Mouse (Mus musculus) stomach, embryonic 16.5 days (tissue): Measurements from ENCODE around the gene Dbx1. TPM values are rescaled to one million over a fixed set of nuclear protein-coding genes. Genes with fewer than 3 reads are reported as not detected.

Source experiments
- ATAC-seq: fragments of 200-750 bp; cut with Nextera tagmentation; 2 replicates; pipeline ENCODE4 v1.8.0; 2017; ENCODE audit warnings: moderate number of reproducible peaks, moderate TSS enrichment; ENCODE audit not compliant: insufficient read depth, low FRiP score
- H3K27ac ChIP-seq: fragments of 300-500 bp; sonication (generic); 2 replicates; pipeline ENCODE4 v1.5.1; 2014; ENCODE audit warnings: low read length
- H3K27me3 ChIP-seq: fragments of 300-500 bp; sonication (generic); 2 replicates; pipeline ENCODE4 v1.6.1; 2014; ENCODE audit warnings: low read length, control low read depth, mixed read lengths; ENCODE audit not compliant: control insufficient read depth, insufficient read depth
- H3K36me3 ChIP-seq: fragments of 300-500 bp; sonication (generic); 2 replicates; pipeline ENCODE4 v1.6.1; 2014; ENCODE audit warnings: low read length; ENCODE audit not compliant: control insufficient read depth, insufficient read depth
- H3K4me1 ChIP-seq: fragments of 300-500 bp; sonication (generic); 2 replicates; pipeline ENCODE4 v1.6.1; 2014; ENCODE audit warnings: low read length, control low read depth, mixed read lengths; ENCODE audit not compliant: control insufficient read depth, insufficient read depth
- H3K4me2 ChIP-seq: fragments of 300-500 bp; sonication (generic); 2 replicates; pipeline ENCODE4 v1.6.1; 2014; ENCODE audit warnings: low read depth, low read length, mixed read lengths
- H3K4me3 ChIP-seq: fragments of 300-500 bp; sonication (generic); replicated peaks from 2 replicates; pipeline ENCODE4 v1.5.1; 2014; ENCODE audit warnings: mild to moderate bottlenecking, low read length
- H3K9ac ChIP-seq: fragments of 300-500 bp; sonication (generic); 2 replicates; pipeline ENCODE4 v1.6.1; 2014; ENCODE audit warnings: low read length
- H3K9me3 ChIP-seq: fragments of 300-500 bp; sonication (generic); replicated peaks from 2 replicates; pipeline ENCODE4 v1.6.1; 2016; ENCODE audit warnings: low read length, control low read depth; ENCODE audit not compliant: control insufficient read depth
- WGBS: fragments of 180-500 bp; shearing (Covaris S2); extraction: QIAGEN DNeasy Blood & Tissue Kit; methylation state at CpG from one replicate; pipeline ENCODE4 v1.1.7; 2014; 5-methylcytosine and 5-hydroxymethylcytosine counted together
- polyA plus RNA-seq: library from polyadenylated mRNA; unstranded; fragments of >200 nt; fragmentation: Nextera tagmentation; extraction: Ambion mirVana; gene quantifications from 2 replicates; pipeline ENCODE4 v1.2.1, GENCODE M21; 2015

Dbx1 gene
- polyA plus RNA-seq, 1 experiment from 2014 or later, result 0.28 TPM

DNA sequence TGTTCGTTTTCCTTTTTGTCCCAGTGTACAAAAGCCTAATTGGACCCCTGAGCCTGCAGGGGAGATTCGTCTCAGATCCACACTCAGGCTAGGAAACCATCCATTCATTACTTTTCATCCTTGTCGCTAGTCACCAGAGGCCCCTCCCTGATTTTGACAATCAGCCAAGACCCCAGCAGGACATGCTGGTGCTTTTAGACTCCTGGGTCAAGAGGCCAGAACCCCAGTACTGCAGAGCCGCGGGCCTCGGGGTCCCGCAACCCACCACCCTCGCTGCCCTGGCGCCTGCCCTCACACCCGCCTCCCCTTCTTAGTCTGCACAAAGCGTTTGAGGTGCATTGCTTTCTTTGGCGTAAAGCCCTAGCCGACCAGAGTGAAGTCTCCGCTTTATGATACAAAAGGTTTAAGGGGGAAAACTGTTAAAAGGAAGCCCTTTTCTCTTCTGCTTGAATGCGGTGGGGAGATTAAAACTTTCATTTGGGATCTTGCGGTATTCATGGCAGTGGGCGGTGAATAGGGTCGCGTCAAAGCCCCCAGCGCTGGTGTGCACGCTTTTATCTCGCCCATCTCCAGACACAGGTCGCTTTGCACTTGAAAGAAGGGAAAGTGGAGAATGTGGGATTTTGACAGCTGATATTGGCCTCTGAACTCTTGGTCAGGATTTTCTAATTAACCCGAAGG is 25.3 kb upstream of the Dbx1 start:
- peaks cover 20% of the 10 kb centered on the region for H3K27me3 ChIP-seq
- peak overlapping the region; percentile 22 for H3K4me2 ChIP-seq
- 5% methylated on average over 24 of the region's 24 CpGs for WGBS
- H3K9ac ChIP-seq, result no peak overlapping the region
- ATAC-seq, result no peak; the same call in 1 of the 2 replicates
- no peak overlapping the region for H3K4me3 ChIP-seq
- no peaks in the 10 kb centered on the region for H3K36me3 ChIP-seq
- no peak overlapping the region for H3K27ac ChIP-seq
- H3K4me1 ChIP-seq, result peaks cover 3% of the 10 kb centered on the region; the same call in 1 of the 2 replicates
- no peaks in the 10 kb centered on the region for H3K9me3 ChIP-seq

DNA sequence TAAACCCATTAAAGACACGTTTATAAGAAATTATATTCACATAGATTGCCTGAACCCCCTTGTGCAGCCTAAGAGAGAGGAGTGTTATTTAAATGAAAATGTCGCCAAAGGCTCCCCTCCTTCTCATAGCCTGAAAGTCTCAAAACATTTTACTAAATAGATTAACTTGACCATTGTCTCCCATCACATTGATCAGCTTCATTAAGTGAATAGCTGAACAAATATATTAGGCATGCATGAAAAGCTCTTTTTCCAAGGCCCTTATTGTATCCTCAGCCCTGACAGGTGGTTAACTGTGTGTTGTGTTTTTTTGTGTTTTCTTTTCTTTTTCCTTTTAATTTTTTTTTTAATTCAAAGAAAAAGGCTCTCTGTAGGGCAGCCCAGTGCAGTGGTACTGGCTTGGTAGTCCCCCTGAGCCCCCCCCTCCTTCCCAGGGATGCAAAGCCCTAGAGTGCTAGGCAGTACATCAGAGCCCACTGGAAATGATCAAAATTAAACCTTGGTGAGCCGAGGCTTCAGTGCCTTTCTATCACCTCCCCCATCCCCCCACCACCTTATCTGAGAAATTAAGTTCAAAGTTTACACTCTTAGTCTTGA is 4.2 kb upstream of the Dbx1 start:
- Histone ChIP-seq H3K9me3 (no peaks in the 10 kb centered on the region), H3K27ac (no peak overlapping the region), H3K4me3 (no peak overlapping the region), H3K4me2 (no peak overlapping the region), H3K9ac (no peak overlapping the region), H3K36me3 (no peaks in the 10 kb centered on the region), H3K4me1 (0 out of 2 replicates have a peak, but pooled peaks cover 2% of the 10 kb centered on the region), H3K27me3 (peaks cover 52% of the 10 kb centered on the region)
- no peak for ATAC-seq
- 35% methylated on average over 3 of the region's 3 CpGs for WGBS

DNA sequence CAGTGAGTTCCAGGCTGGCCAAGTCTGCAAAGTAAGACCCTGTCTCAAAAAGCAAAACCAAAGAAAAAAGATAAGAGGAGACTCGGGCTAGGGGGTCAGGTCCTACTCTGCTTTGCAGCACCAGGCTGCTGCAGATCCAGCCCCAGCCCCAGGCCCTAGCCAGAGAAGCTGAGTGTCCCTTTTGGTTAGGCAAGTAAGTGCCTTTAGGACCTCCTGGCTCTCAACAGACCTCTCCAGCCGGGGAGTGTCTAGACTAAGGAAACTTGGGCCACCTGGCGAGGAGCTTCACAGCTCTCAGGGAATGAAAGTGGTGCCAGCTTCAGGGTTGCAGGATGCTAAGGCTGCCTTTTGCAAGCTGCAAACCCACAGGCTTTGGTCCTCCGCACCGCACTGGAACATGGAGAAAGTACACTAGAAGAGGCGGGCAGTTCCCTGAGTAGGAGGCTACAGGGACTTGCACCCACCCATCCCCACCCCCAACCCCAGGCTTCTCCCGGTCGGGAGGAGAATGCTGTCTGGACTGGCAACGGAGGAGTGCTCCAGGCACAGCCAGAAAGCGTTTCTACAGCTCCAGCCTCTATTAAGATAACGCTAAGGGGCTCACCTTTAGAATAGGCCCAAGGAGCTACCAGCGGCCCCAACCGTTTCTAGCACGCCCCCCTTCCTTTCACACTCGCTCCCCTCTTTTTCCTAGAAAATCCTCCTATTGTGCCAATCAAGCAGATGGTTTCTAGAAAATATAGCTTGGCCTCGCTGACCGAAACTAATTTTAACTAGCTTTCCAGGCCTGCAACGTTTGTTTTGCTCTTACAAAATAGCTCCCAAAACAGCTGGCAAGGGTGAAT is 3.4 kb upstream of the Dbx1 start:
- H3K4me1 ChIP-seq, result 0 out of 2 replicates have a peak, but pooled peaks cover 2% of the 10 kb centered on the region
- no peak overlapping the region for H3K27ac ChIP-seq
- no peaks in the 10 kb centered on the region for H3K9me3 ChIP-seq
- no peak overlapping the region for H3K4me2 ChIP-seq
- ATAC-seq, result no peak
- WGBS, result 30% methylated on average over 18 of the region's 18 CpGs
- H3K9ac ChIP-seq, result no peak overlapping the region
- peaks cover 58% of the 10 kb centered on the region for H3K27me3 ChIP-seq
- no peak overlapping the region for H3K4me3 ChIP-seq
- no peaks in the 10 kb centered on the region for H3K36me3 ChIP-seq

DNA sequence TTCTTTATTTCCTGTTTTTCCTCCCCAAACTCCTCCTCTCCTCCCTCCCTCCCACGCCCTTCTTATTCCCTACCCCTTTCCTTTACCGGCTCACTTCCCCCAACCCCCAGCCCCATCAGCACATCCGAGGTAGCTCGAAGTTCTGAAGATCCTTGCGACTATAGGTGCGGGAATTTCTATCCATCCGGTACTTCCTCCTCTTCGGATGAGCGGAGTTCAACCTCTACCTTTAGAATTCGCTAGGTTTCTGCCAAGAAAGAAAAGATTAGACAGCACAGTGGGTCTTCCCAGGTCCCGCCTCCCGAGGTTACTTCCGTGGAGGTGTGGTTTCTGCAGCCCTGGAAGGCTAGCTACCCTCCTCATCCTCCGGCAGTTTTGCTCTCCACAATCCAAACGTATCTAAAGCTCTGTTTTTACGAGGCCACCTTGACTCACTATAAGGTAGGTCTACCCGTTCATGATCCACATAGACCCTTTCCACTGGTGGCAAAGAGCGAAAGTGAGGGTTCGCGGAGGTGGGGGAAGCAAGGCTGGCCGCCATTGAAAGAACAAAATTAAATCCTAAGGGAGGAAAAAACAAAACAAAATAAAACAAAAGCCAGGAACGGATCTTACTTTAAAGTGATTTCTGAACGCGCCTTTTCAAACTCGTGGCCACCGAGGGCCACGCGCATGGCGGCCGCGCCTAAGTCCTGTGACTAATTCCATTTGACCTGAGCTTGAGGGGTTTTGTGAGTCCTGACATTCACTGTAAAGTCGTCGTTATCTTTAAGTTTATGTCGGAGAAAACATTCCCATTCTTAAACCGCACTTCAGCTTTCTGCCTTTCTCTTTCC is 2.5 kb upstream of the Dbx1 start:
- peaks cover 8% of the 10 kb centered on the region; the same call in 1 of the 2 replicates for H3K4me1 ChIP-seq
- peak overlapping the region; percentile 43 for H3K4me2 ChIP-seq
- ATAC-seq, result no peak
- H3K9ac ChIP-seq, result no peak overlapping the region
- H3K9me3 ChIP-seq, result no peaks in the 10 kb centered on the region
- no peak overlapping the region for H3K27ac ChIP-seq
- peaks cover 65% of the 10 kb centered on the region for H3K27me3 ChIP-seq
- WGBS, result 3% methylated on average over 35 of the region's 35 CpGs
- no peaks in the 10 kb centered on the region for H3K36me3 ChIP-seq
- peak overlapping the region; percentile 31 for H3K4me3 ChIP-seq

DNA sequence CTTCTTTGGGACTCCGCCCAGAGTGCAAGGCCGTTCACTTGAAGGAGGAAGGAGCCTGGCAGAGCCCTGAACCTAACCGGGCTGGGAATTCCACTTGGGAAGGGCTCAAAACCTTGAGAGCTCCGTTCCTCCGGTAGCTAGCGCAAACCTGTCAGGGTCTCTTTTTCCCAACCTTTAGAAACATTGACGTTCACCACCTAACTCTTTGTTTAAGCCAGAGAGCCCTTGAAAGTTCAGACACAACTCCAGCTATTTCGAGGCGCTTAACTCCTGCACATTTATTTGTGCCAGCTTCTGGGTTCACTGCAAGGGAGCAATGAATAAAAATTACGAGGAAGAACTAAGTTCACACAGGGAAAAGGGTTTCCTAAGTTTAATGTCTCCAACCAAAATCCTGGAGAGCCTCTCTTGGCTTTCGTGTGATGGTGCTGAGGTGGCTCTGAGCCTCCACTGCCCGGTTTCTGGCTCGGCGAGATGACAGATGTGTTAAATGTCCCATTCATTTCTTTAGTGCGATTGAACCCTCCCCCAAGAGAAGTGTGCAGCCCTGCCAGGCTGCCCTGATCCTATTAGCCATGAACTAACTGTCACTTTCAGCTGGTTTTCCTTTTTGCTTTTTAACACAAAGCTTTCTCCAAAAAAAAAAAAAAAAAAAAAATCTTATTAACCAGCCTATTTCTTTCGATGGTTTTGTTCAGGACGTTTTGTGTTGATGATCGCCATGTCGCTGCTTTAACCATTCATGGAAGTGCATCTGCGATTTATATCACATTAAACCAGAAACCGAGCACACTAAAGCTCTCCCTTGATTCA is 1.4 kb upstream of the Dbx1 start:
- Histone ChIP-seq H3K9me3 (no peaks in the 10 kb centered on the region), H3K4me2 (no peak overlapping the region), H3K9ac (no peak overlapping the region), H3K27me3 (peaks cover 74% of the 10 kb centered on the region), H3K4me3 (no peak overlapping the region), H3K27ac (no peak overlapping the region), H3K36me3 (no peaks in the 10 kb centered on the region), H3K4me1 (peaks cover 16% of the 10 kb centered on the region)
- ATAC-seq, result no peak
- 2% methylated on average over 21 of the region's 21 CpGs for WGBS

DNA sequence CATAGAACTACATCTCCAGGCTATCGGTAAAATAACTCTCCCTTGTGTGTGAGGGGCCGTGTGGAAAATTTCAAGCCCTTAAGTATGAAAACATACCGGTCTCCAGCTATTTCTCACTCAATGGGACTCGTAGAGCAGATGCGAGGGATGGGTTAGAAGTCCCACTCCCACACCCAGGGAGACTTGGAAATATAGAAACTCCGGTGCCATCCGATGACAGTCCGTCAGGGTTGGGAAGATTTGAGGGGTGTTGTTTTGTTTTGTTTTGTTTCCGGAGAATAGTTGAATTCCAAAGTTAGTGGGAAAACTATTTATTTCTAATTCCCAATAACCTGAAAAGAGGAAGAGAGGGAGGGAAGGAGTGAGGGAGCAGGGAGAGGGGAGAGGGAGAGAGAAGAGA is 632 bp upstream of the Dbx1 start:
- no peak overlapping the region for H3K27ac ChIP-seq
- H3K4me1 ChIP-seq, result peaks cover 18% of the 10 kb centered on the region
- no peak for ATAC-seq
- 4% methylated on average over 9 of the region's 9 CpGs for WGBS
- no peak overlapping the region for H3K9ac ChIP-seq
- no peaks in the 10 kb centered on the region for H3K36me3 ChIP-seq
- no peak overlapping the region for H3K4me3 ChIP-seq
- no peaks in the 10 kb centered on the region for H3K9me3 ChIP-seq
- H3K4me2 ChIP-seq, result no peak overlapping the region
- H3K27me3 ChIP-seq, result peaks cover 82% of the 10 kb centered on the region

DNA sequence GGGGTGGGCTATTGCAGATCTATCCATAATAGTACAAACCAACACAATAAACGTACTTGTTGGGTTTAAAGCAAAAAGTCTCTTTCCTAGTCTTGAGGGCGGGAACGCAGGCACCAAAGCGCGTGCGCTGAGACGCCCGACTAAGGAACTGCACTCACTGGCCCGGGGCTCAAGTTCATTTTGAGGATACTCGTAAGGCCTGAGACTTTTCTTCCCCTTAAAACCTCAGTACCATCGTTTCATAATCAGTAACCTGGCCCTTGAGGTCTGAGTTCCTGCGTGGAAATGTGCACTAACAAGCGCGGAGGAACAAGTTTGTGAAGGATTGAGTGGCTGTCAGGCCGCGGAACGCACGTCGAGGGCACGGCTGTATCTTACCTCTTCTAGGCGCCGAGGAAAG is 678 bp downstream of the Dbx1 start:
- Histone ChIP-seq H3K27ac (no peak overlapping the region), H3K4me1 (peaks cover 18% of the 10 kb centered on the region), H3K9ac (no peak overlapping the region), H3K9me3 (no peaks in the 10 kb centered on the region), H3K27me3 (peaks cover 83% of the 10 kb centered on the region), H3K4me3 (no peak overlapping the region), H3K36me3 (no peaks in the 10 kb centered on the region), H3K4me2 (no peak overlapping the region)
- ATAC-seq, result no peak
- WGBS, result 2% methylated on average over 22 of the region's 22 CpGs

DNA sequence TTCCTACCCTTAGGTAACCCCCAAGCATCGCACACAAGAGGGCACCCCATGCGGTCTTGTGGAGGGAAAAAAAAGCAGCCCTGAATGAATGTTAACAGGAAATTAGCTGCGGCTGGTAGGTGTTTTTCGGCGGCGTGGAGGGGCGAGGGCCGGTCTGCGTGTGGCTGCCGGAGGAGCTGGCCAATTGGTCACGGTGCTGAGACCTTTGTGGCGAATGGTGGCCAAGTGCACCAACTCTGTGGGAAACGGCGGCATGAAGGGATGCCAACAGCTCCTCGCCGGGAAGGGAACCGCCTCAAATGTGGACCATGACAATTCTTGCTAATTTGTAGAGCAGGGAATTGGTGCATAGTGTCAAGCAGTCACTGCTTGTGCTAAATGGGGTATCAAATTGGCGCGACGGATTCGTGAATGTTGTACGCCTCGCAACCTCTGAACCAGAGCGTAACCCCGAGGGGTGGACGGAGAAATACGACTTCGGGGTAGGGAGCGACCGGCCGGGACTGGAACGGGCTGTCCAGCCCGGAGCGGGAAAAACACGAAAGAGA is 1.5 kb downstream of the Dbx1 start:
- H3K36me3 ChIP-seq, result no peaks in the 10 kb centered on the region
- peak overlapping the region; percentile 60; the same call in 1 of the 2 replicates for H3K4me2 ChIP-seq
- peaks cover 18% of the 10 kb centered on the region for H3K4me1 ChIP-seq
- no peak overlapping the region for H3K9ac ChIP-seq
- H3K27me3 ChIP-seq, result peaks cover 82% of the 10 kb centered on the region
- H3K27ac ChIP-seq, result no peak overlapping the region
- no peaks in the 10 kb centered on the region for H3K9me3 ChIP-seq
- ATAC-seq, result no peak
- WGBS, result 3% methylated on average over 35 of the region's 35 CpGs
- 0 out of 2 replicates have a peak overlapping the region, but pooled peaks have one; percentile 1 for H3K4me3 ChIP-seq
